Mouse (Mus musculus) liver (tissue): ENCODE results near the gene Yju2.
"Not testable (repeated sequence)": the region's sequence is repeated elsewhere in the genome, so short reads cannot be mapped to it uniquely, and the experiment has no call there.

Source experiments
- DNase-seq: peaks from one replicate; pipeline ENCODE4 v3.0.0-alpha.2; 2020; ENCODE audit warnings: mixed read lengths

The Yju2 gene

GRCm38 (mm10) chr17:55958918-55959728 lies at the start of gene Yju2:
Yju2 (plus strand) TSS chr17:55959099.
- DNase-seq, result peak; percentile 92

GRCm38 (mm10) chr17:55931553-55932502 lies 27.1 kb upstream of the Yju2 start:
- DNase-seq, result peak; percentile 80

GRCm38 (mm10) chr17:55932635-55933034 lies 26.3 kb upstream of the Yju2 start:
- peak; percentile 45 for DNase-seq

GRCm38 (mm10) chr17:55933191-55933590 lies 25.7 kb upstream of the Yju2 start:
- peak; percentile 50 for DNase-seq

- DNase-seq, result not testable (repeated sequence)
These were observed 14.5 kb upstream of the Yju2 start for GRCm38 (mm10) chr17:55944387-55944865.

GRCm38 (mm10) chr17:55944866-55945682 lies 13.8 kb upstream of the Yju2 start:
- peak; percentile 82 for DNase-seq

- DNase-seq, result no peak
These were observed 13.2 kb upstream of the Yju2 start for GRCm38 (mm10) chr17:55945696-55946095.

- no peak for DNase-seq
These were observed 10.3 kb upstream of the Yju2 start for GRCm38 (mm10) chr17:55948647-55949046.

- no peak for DNase-seq
These were observed 9.5 kb upstream of the Yju2 start, which contains the start of gene Zfp119b for GRCm38 (mm10) chr17:55949400-55949799. Zfp119b (minus strand) TSS chr17:55949500.

GRCm38 (mm10) chr17:55950601-55951000 lies 8.3 kb upstream of the Yju2 start:
- no peak for DNase-seq

GRCm38 (mm10) chr17:55952041-55952440 lies 6.9 kb upstream of the Yju2 start:
- DNase-seq, result no peak

GRCm38 (mm10) chr17:55952447-55953027 lies 6.4 kb upstream of the Yju2 start, which contains the start of gene Ebi3:
Ebi3 (plus strand) TSS chr17:55952640.
- no peak for DNase-seq

- no peak for DNase-seq
These were observed 5.1 kb upstream of the Yju2 start for GRCm38 (mm10) chr17:55953751-55954150.

GRCm38 (mm10) chr17:55954229-55954628 lies 4.7 kb upstream of the Yju2 start:
- DNase-seq, result no peak

GRCm38 (mm10) chr17:55956129-55956528 lies 2.8 kb upstream of the Yju2 start:
- DNase-seq, result peak; percentile 90

GRCm38 (mm10) chr17:55956591-55956990 lies 2.3 kb upstream of the Yju2 start:
- DNase-seq, result no peak

- peak; percentile 86 for DNase-seq
These were observed 1.7 kb upstream of the Yju2 start for GRCm38 (mm10) chr17:55957168-55957567.

GRCm38 (mm10) chr17:55957726-55958583 lies 944 bp upstream of the Yju2 start:
- DNase-seq, result no peak

- DNase-seq, result no peak
These were observed 364 bp upstream of the Yju2 start for GRCm38 (mm10) chr17:55958584-55958886.

- DNase-seq, result no peak
These were observed 1.2 kb downstream of the Yju2 start for GRCm38 (mm10) chr17:55959946-55960740.
